Mouse (Mus musculus) T-cell, adult 2 months (primary cell): ENCODE results near the gene Gm42688.

ENCODE experiments used
- DNase-seq: peaks from one replicate; pipeline ENCODE4 v3.0.0; 2022; ENCODE audit warnings: low spot score

The Gm42688 gene

DNA sequence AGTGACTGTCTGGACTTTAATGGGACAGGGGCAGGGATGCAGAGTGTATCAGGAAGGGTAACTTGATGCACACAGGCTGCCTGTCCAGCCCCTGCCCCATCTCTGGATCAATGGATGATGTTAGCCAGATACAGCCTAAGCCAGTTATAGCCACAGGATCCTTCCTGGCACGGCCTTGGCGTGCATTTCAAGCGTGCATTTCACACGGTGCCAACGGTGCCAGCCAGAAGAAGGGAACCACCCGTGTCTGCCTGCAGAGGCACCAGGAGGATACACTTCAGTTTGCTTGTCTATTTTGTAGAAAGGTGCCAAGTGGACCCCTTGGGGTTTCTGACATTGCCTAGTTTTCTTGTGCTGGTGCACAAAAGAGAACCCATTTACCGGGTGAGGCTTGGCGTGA is 38.6 kb downstream of the Gm42688 start:
- DNase-seq = no peak

DNA sequence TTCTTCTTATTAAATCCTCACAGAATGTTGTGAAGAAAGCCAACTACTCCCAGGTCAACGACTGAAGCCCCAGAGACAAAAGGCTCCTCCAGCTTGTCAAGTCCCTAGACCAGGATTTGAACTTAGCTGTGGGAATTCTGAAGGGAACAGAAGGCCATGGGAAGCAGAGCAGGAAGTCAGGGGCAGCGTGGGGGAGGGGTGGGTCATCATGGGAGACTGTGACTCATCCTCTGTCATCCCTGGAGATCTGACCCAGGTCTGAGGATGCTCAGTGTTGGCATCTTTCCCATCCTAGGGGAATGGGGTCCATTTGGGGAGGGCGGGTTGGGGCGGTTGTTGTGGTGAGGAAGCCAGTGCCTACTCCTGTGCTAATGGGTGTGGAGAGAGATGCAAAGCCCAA is 40.2 kb downstream of the Gm42688 start:
- DNase-seq = no peak

DNA sequence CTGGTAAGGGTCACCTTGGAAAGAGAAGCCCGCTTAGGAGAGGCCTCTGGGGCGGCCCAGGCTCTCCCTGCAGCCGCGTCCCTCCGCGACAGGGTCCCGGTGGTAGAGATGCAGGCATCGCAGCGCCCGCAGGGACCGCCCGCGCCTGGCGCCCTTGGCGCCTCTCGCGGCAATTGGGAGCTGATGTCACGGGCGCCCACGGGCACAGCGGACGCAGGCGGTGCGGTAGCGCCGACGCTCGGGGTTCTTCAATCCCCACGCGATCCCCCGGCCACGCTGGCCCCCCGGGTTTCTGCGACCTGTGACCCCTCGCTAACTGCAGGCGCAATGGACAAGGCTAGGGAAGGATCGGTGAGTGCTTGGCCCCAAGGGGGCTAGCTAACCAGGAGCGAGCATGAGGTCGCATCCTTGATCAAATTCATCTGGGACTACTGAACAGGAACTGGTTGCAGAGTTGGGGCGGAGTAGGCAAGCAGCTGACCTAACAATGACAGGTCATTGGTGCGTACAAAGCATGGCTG is 40.9 kb downstream of the Gm42688 start:
- DNase-seq = no peak

DNA sequence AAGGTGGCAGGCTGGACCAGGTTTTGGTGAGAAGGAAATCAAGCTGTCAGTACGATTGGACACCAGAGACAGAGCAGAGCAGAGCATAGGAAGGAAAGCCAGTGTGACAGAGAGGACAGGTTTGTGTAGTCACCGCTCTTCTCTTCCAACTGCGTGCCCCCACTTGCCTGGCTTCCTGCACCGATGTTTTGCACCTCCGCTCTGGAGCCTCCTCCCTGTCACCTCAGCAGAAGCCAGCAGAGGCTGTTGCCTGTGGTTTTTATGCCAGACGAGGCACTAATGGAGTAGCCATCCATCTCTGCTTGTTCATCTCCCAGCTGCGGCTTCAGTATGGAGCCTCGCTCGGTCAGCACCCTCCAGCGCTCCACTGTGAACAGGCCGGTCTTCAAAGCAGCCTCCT is 41.5 kb downstream of the Gm42688 start:
- DNase-seq = no peak

DNA sequence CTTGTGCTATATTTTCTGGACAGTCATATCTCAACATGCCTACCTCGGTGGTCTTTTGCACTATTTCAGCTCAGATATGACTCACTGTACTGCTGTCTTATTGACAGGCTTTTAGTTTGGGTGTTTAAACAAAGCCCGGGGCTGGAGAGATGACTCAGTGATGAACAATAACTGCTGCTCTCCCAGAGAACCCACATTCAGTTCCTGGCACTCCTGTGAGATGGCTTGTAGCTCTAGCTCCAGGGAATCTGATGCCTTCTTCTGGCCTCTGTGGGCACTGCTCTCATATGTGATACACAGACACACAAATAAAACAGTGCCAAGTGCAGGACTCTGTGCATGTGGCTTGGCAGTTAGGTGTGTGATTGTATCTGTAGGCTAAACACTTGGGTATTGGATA is 43.8 kb downstream of the Gm42688 start:
- DNase-seq = no peak

- DNase-seq = no peak
Observed at GRCm38 (mm10) chr6:83145805-83146204, 44.4 kb downstream of the Gm42688 start.

GRCm38 (mm10) chr6:83147280-83147679 is 45.9 kb downstream of the Gm42688 start:
- DNase-seq = no peak

DNA sequence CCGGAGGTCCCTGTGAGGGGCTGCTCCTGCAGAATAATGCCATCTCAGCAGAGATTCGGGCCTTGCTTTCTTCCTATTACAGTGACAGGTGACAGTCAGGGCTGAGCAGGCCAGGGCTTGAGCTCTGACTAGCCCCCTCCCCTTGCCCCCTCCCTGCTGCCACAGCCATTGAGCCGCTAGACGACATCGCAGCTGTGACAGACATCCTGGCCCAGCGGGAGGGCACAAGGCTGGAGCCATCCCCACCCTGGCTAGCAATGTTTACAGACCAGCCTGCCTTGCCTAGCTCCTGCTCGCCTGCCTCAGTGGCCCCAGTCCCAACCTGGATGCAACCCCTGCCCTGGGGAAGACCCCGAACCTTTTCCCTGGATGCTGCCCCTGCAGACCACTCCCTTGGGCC is 50.3 kb downstream of the Gm42688 start:
- no peak for DNase-seq

- DNase-seq = no peak
Observed at GRCm38 (mm10) chr6:83153038-83153437, 51.6 kb downstream of the Gm42688 start.

GRCm38 (mm10) chr6:83153485-83153884 is 52.1 kb downstream of the Gm42688 start:
- DNase-seq = no peak

- no peak for DNase-seq
Observed at GRCm38 (mm10) chr6:83155552-83156238, 54.3 kb downstream of the Gm42688 start.

DNA sequence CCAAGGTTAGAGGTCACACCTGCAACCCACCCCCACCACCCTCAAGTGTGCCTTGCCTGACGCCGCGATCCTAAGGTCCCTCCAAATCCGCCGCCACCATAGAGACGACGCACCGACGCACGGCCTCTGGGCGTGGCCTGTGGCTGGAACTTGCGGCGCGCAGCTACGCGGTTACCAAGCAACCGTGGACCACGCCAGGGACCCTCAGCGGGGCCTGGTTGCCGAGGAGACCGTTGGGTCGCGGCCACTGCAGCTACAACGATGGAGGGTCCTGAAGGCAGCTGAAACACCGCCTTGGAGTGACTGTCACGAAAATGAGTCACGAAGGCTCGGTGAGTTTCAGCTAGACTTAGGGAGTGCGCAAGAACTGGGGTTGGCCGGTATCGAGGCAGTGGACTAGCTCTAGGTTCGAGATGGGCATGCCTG is 54.9 kb downstream of the Gm42688 start, which contains the start of the genes Wdr54 and 1700003E16Rik:
Gene Wdr54 (minus strand): TSS at position 139 of the 426 bp plus-strand sequence.
Gene 1700003E16Rik (plus strand): TSS at position 146 of the 426 bp plus-strand sequence.
- DNase-seq = peak; percentile 39

- peak; percentile 61 for DNase-seq
Observed at GRCm38 (mm10) chr6:83159456-83159855, 58.0 kb downstream of the Gm42688 start.
